Mouse (Mus musculus) adrenal gland, postnatal 14 days (tissue): ENCODE measurements around the gene Sprr2a2. TPM values are rescaled to one million over a fixed set of nuclear protein-coding genes. Genes with fewer than 3 reads are reported as not detected.
"Not testable (repeated sequence)": the region's sequence is repeated elsewhere in the genome, so short reads cannot be mapped to it uniquely, and the experiment has no call there.

ENCODE experiments used
- DNase-seq: peaks from one replicate; pipeline ENCODE4 v3.0.0; 2021; ENCODE audit warnings: mixed read lengths
- long read RNA-seq, 2 experiments: library from polyadenylated mRNA; stranded (forward); transcript quantifications; one replicate each; pipeline ENCODE4 v2.0.0; 2021
- total RNA-seq: library from RNA; stranded (reverse); gene quantifications from 2 replicates; pipeline ENCODE4 v1.2.3, GENCODE M21; 2021

Sprr2a2 gene
- total RNA-seq: not detected in 2 replicates
- long read RNA-seq, experiment 1: 0 reads
- long read RNA-seq, experiment 2: 0 reads

DNA sequence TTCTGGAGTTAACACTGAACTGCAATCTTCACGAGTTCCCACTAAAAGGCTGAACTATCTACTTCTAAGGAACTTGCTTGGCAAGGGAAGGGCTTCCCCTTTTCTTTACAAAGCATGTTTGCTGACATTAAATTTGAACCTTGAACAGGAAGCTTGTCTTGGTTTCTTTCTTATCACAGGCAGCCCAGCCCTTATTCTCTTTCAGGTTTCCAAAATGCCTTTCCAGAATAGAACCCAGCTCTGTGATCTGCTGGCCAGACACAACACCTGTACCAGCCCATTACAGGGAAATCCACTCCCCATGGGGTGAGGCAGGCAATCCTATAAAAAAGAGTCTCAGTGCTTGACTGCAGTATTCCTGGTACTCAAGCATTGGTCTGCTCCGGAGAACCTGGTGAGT is at the start of gene Sprr2a2, which contains the start of gene Sprr2a1:
Gene Sprr2a2 (plus strand): TSS at position 352 of the 400 bp plus-strand sequence.
Gene Sprr2a1 (plus strand): TSS at position 231 of the 400 bp plus-strand sequence.
- DNase-seq: not testable (repeated sequence)

DNA sequence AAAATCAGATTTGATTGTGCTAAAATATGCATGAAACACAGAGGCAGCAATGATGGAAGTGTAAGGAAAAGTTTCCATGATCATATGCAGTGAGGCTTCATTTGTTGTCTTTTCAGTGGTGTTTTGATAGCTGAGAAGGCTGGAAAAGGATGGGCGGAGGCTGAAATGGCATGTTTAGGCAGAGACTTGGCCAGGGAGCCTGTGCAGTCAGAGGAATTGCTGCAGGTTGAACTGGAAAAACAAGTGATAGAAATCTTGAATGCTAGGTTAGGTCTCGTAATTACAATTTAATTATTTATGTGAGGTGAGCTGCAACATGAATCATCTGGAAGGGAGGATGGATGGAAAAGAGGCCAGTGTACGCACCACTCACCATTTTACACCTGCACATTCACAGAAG is 45.9 kb upstream of the Sprr2a2 start:
- no peak for DNase-seq

DNA sequence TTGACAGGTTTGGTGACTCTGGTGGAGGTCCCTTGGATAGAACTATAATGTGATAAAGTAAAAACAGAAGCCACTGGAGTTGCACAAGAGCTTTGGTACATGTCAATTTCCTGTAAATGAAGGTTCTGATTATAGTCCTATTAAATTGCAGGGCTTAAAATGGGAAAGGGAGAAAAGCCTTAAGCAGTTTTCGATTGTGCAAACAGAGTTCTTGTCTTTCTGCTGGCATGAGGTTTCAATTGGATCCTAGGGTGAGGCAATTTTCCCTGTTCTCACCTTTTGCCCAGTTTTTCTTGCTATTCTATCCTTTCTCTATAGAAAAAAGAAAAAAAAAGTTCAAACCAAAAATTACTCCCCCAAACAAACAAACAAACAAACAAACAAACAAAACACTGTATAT is 38.8 kb upstream of the Sprr2a2 start:
- no peak for DNase-seq

DNA sequence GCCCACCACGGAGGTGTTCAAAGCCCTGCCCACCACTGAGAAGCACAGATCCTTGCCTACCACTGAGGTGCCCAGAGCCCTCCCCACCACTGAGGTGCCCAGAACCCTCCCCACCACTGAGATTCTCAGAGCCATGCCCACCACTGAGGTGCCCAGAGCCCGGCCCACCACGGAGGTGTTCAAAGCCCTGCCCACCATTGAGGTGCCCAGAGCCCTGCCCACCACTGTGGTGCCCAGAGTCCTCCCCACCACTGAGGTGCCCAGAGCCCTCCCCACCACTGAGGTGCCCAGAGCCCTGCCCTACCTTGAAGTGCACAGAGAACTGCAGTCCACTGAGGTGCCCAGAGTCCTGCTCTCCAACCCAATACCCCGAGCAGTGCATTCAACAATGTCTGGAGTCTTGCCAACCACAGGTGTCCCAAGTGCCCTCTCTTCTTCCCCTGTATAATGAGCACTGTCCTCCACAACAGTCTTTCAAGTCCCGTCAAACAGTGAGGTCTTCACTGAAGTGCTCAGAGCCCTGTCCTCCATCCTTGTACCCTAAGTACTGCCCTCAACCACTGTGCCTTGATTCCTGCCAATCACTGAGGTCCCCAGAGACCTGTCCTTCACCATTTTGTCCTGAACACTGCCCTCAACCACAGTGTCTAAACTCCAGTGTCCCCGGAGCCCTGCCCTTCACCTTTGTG is 20.1 kb upstream of the Sprr2a2 start:
- no peak for DNase-seq

DNA sequence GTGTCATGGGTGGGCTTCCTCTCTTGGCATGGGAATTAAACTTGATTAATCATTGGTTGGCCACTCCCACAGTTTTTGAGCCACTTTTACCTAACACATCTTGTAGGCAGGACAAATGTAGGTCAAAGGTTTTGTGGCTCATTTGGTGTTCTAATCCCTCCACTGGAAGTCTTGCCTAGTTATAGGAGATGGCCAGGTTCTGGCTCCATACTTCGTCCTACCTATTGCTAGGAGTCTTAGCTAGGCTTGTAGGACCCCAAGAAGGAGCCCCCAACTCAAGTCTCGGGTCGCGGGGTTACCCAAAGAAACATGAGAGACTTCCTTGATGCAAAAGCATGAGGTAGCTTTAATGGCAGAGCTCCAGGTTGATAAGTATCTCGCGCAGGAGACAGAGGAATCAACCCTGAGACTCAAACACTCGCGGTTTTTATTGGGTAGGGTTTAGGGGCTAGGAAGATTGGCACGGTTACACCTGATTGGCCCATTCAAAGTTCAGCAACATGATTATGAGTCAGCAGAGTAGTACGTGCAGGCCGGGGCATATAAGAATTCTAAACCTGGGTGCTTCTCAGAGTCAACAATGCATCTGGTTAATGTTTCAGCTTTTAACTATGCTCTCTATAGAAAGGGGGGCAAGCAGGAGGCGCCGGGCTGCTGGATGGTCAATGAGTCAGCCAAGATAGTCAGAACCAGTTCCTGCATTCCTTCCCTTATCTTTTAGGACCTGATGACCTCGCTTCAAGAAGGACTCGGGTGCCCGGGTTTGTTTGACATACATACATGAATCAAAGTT is 4.4 kb upstream of the Sprr2a2 start:
- DNase-seq: not testable (repeated sequence)

DNA sequence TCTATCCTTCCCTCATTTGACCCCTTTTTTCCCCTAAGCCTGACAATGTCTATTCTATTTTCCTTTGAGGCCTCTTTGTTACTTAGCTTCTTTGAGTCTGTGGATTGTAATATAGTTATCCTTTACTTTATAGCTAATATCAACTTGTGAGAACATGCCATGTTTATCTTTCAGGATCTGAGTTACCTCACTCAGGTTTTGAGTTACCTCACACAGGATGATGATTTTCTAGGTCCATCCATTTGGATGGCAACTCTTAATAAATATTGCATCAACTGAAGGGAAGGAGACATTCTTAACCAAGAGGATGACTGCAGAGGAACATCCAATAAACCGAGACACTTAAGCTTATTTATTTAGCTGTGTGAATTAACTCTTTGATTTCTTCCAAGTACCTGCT is 3.7 kb upstream of the Sprr2a2 start:
- DNase-seq: not testable (repeated sequence)

DNA sequence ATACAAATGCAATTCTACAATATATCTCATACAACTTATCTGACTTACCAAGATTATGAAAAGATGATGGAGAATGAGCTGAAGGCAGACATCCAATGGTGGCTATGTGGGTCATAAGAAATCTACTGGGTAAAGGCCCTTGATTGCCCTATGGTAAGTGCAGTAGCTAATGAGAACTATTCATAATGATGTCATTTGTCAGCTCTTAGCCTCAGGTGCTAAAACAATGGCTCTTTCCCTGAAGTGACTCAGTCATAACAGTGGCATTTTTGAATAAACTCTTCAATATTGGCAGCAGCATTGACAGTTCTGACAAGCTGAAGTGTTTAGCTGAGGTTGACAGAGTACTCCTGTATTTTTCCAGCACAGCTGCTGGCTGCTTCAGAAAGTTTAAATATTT is 2.1 kb upstream of the Sprr2a2 start:
- DNase-seq: not testable (repeated sequence)

DNA sequence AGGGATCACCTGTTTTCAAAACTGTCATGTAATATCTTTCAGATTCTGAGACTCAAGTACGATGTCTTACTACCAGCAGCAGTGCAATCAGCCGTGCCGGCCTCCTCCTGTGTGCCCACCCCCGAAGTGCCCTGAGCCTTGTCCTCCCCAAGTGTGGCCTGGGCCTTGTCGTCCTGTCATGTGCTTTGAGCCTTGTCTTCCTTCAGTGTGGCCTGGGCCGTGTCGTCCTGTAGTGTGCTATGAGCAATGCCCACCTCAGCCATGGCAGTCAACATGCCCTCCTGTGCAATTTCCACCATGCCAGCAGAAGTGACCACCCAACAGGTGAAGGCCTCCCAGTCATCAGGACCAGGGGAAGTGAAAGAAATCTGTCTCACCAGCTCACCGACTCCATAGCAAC is 3.3 kb downstream of the Sprr2a2 start:
- not testable (repeated sequence) for DNase-seq

DNA sequence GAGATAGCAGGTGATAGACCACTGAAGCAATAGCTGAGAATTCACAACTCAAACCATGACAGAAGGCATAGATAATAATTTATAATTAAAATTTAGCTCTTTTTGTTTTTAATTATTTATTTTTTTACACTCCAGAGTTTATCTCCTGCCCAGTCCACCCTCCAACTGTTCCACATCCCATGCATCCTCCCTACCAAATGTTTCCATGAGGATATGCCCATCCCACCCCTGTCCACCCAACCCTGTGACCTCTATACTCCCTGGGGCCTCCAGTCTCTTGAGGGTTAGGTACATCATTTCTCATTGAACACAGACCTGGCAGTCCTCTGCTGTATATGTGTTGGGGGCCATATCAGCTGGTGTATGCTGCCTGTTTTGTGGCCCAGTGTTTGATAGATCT is 8.0 kb downstream of the Sprr2a2 start:
- DNase-seq: not testable (repeated sequence)

DNA sequence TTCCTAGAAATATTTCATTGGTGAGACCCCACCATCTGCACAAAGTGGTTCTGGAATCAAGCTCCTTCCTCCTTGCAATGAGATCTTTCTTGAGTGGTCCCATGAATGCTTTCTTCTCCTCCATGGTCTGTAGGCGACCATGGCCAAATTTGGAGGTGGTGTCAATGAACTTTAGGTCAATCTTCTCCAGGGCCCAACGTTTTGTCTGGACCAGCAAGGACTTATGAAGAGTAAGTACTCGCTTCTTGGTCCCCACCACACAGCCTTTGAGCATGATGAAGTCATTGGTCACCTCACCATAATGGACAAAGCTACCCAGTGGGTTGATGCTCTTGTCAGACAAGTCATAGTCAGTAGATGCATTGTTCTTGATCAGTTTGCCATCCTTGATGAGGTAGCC is 11.7 kb downstream of the Sprr2a2 start:
- DNase-seq: not testable (repeated sequence)

DNA sequence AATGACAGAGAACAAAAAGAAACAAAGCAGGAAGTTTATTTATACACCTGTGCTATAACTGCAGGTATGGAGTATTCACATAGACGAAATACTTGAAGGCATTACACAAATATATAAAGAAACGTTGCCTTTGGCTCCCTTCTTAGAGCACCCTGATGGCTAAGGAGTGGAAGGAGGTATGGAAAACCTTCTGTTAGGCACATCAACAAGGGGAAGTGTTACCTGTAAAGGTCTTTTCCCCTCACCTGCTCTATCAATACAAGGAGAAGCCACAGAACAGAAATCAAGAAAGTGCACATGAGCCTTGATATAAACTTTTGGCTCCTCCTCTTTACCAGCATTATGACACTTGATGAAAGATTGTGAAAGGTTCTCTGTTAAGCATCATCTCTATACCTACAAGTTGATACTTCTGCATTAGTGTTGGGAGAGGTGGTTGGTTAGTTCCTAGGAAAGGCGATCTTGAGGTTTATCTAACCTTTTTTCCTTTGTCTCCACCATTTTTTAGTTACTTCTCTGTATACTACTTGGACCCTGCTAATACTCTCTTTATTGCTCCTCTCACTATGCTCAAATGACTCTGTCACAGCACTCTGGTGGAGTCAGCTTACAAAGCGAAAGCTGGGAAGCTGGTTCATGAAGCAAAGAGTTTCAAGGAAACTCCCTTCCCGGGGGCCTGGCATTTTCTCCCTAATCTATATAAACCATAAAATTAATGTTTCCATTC is 20.9 kb downstream of the Sprr2a2 start:
- not testable (repeated sequence) for DNase-seq

DNA sequence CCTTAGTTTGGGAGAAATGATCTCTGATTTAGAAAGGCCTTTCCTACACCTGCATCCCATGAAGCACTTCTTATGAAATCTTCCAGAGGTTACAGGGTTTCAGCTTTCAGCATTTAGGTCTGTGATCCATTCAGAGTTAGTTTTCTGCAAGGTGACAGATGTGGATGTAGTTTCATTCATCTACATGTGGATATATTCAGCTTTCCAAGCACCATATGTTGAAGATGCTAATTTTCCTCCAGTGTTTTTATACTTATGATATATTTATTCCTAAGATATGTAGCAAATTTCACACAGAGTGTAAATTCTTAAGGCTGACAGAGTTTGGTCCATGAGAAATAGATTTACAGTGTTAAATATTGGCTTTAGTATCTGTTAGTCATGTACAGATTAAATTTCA is 23.0 kb downstream of the Sprr2a2 start:
- DNase-seq: not testable (repeated sequence)

DNA sequence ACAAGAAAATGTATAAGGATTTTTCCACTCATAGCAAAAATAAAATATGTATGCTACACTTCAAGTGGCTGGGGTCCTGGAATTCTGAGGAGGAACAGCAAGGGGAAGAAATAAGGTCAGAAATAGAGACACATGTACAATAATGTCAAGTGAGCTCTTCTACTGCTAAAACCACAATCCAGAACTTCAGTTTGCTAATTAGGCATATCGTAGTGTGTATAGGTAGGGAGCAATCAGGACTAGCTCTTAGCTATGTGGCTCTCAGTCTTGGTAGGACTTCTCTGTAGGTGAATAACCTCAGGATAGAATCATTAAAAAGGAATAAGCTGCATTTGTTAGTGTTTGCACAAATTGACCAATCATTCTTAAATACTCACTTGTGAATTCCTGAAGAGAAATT is 23.5 kb downstream of the Sprr2a2 start:
- DNase-seq: not testable (repeated sequence)

DNA sequence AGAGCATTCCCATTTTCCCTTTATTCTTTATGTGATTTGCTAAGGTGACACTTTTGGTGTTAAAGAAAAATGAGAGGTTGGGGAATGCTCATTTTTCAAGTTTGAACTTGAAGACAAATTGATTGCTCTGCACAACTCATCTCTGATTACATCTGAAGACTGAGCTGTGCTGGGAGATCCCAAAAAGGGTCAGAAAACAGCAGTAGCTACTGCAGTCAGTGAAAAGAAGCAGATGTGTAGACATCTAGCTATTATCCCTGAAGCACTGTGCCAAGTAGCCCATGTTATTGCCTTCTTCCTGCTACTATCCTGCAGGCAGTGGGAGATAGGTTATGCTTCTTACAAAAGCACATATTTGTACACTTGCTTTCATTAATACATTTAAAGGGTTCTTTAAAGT is 29.1 kb downstream of the Sprr2a2 start:
- DNase-seq: not testable (repeated sequence)

DNA sequence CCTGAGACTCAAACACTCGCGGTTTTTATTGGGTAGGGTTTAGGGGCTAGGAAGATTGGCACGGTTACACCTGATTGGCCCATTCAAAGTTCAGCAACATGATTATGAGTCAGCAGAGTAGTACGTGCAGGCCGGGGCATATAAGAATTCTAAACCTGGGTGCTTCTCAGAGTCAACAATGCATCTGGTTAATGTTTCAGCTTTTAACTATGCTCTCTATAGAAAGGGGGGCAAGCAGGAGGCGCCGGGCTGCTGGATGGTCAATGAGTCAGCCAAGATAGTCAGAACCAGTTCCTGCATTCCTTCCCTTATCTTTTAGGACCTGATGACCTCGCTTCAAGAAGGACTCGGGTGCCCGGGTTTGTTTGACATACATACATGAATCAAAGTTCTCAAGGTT is 30.5 kb downstream of the Sprr2a2 start:
- not testable (repeated sequence) for DNase-seq

DNA sequence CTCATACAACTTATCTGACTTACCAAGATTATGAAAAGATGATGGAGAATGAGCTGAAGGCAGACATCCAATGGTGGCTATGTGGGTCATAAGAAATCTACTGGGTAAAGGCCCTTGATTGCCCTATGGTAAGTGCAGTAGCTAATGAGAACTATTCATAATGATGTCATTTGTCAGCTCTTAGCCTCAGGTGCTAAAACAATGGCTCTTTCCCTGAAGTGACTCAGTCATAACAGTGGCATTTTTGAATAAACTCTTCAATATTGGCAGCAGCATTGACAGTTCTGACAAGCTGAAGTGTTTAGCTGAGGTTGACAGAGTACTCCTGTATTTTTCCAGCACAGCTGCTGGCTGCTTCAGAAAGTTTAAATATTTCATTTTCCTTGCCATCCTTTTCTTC is 32.8 kb downstream of the Sprr2a2 start:
- not testable (repeated sequence) for DNase-seq

DNA sequence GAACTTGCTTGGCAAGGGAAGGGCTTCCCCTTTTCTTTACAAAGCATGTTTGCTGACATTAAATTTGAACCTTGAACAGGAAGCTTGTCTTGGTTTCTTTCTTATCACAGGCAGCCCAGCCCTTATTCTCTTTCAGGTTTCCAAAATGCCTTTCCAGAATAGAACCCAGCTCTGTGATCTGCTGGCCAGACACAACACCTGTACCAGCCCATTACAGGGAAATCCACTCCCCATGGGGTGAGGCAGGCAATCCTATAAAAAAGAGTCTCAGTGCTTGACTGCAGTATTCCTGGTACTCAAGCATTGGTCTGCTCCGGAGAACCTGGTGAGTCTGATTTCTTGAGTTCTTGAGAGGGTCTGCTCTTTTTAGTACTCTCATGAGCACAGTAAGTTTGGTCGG is 34.7 kb downstream of the Sprr2a2 start:
- DNase-seq: not testable (repeated sequence)

DNA sequence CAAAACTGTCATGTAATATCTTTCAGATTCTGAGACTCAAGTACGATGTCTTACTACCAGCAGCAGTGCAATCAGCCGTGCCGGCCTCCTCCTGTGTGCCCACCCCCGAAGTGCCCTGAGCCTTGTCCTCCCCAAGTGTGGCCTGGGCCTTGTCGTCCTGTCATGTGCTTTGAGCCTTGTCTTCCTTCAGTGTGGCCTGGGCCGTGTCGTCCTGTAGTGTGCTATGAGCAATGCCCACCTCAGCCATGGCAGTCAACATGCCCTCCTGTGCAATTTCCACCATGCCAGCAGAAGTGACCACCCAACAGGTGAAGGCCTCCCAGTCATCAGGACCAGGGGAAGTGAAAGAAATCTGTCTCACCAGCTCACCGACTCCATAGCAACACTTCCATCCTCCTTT is 38.1 kb downstream of the Sprr2a2 start:
- not testable (repeated sequence) for DNase-seq

DNA sequence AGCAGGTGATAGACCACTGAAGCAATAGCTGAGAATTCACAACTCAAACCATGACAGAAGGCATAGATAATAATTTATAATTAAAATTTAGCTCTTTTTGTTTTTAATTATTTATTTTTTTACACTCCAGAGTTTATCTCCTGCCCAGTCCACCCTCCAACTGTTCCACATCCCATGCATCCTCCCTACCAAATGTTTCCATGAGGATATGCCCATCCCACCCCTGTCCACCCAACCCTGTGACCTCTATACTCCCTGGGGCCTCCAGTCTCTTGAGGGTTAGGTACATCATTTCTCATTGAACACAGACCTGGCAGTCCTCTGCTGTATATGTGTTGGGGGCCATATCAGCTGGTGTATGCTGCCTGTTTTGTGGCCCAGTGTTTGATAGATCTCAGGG is 42.8 kb downstream of the Sprr2a2 start:
- DNase-seq: not testable (repeated sequence)

DNA sequence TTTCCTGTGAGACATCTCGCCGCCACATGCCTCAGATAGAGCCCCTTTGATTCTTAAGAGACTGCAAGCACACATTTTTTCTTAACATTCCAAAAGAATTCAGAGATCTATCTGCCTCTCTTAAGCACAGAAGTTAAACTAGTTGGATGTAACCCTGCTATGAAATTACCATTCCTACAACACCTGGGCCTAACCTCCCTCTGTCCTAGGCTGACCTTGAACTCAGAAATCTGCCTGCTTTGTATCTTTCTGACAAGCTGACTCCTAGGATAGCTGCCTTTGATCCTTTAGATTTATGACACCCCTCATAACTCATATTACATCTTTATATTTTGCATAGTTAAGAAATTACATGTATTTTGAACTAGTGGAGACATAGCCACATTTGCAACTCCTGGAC is 47.7 kb downstream of the Sprr2a2 start:
- DNase-seq: not testable (repeated sequence)

DNA sequence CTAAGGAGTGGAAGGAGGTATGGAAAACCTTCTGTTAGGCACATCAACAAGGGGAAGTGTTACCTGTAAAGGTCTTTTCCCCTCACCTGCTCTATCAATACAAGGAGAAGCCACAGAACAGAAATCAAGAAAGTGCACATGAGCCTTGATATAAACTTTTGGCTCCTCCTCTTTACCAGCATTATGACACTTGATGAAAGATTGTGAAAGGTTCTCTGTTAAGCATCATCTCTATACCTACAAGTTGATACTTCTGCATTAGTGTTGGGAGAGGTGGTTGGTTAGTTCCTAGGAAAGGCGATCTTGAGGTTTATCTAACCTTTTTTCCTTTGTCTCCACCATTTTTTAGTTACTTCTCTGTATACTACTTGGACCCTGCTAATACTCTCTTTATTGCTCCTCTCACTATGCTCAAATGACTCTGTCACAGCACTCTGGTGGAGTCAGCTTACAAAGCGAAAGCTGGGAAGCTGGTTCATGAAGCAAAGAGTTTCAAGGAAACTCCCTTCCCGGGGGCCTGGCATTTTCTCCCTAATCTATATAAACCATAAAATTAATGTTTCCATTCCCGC is 55.8 kb downstream of the Sprr2a2 start:
- not testable (repeated sequence) for DNase-seq

DNA sequence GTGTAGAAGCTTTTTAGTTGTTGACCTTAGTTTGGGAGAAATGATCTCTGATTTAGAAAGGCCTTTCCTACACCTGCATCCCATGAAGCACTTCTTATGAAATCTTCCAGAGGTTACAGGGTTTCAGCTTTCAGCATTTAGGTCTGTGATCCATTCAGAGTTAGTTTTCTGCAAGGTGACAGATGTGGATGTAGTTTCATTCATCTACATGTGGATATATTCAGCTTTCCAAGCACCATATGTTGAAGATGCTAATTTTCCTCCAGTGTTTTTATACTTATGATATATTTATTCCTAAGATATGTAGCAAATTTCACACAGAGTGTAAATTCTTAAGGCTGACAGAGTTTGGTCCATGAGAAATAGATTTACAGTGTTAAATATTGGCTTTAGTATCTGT is 57.8 kb downstream of the Sprr2a2 start:
- not testable (repeated sequence) for DNase-seq
